Mouse (Mus musculus): ENCODE data around the gene Nfu1. TPM values are rescaled to one million over a fixed set of nuclear protein-coding genes. Genes with fewer than 3 reads are reported as not detected.

Gene Nfu1
- polyA plus RNA-seq (2012; rRNA removed), result 23.5 and 51.9 TPM in 2 replicates
- 47.7 and 48.6 TPM in 2 replicates for polyA plus RNA-seq (2014; fragmentation: Nextera tagmentation; extraction: Ambion mirVana)

- H3K9ac ChIP-seq (replicated peaks), result peak within 1 kb of the TSS; percentile 76
- H3K36me3 ChIP-seq (replicated peaks; ENCODE audit: control insufficient read depth, insufficient read depth, low read depth), result no peaks in the 10 kb centered on the region
- peak within 1 kb of the TSS; percentile 72 for H3K4me2 ChIP-seq (ENCODE audit: low read depth)
- H3K27me3 ChIP-seq (ENCODE audit: control insufficient read depth, insufficient read depth, low read length), result no peaks in the 10 kb centered on the region
- ATAC-seq (ENCODE audit: insufficient read depth), result no peak
- H3K27ac ChIP-seq, result peak within 1 kb of the TSS; percentile 52
- H3K9me3 ChIP-seq (ENCODE audit: control insufficient read depth, low read length), result no peaks in the 10 kb centered on the region
- no peak for TF ChIP-seq CTCF (IDR thresholded peaks at IDR 0.05; ENCODE audit: low read depth)
- TF ChIP-seq EP300 (IDR thresholded peaks at IDR 0.05; ENCODE audit: low read depth), result no peak
- WGBS (ENCODE audit: insufficient replicate concordance), result 66% methylated on average over 6 of the region's 6 CpGs
- DNase-seq (ENCODE audit: low read depth in 3 of 3, low spot score in 3 of 3), result no peak
- H3K4me3 ChIP-seq (ENCODE audit: insufficient read depth in 1 of 2, low read depth in 2 of 2, low read length in 2 of 2), result peak within 1 kb of the TSS; percentile 63 to 95
- peaks cover 13 to 16% of the 10 kb centered on the region in 2 experiments for H3K4me1 ChIP-seq (replicated peaks; ENCODE audit: control insufficient read depth in 2 of 2, insufficient read depth in 2 of 2, low read length in 1 of 2)
These were observed at the start of gene Nfu1 for GRCm38 (mm10) chr6:87008887-87009286. Gene Nfu1, plus strand, starts transcription at chr6:87009236.

GRCm38 (mm10) chr6:86963987-86964685 is 44.9 kb upstream of the Nfu1 start:
- Histone ChIP-seq H3K27ac (no peak overlapping the region), H3K4me2 (ENCODE audit: low read depth) (no peak overlapping the region), H3K36me3 (replicated peaks; ENCODE audit: control insufficient read depth, insufficient read depth, low read depth) (peaks cover 5% of the 10 kb centered on the region; the same call in 1 of the 2 replicates), H3K4me1 (replicated peaks; ENCODE audit: control insufficient read depth in 2 of 2, insufficient read depth in 2 of 2, low read length in 1 of 2) (no peaks in the 10 kb centered on the region), H3K9ac (replicated peaks) (no peak overlapping the region), H3K9me3 (ENCODE audit: control insufficient read depth, low read length) (no peaks in the 10 kb centered on the region), H3K27me3 (ENCODE audit: control insufficient read depth, insufficient read depth, low read length) (no peaks in the 10 kb centered on the region), H3K4me3 (ENCODE audit: insufficient read depth in 1 of 2, low read depth in 2 of 2, low read length in 2 of 2) (no peak overlapping the region)
- DNase-seq (ENCODE audit: low read depth in 3 of 3, low spot score in 3 of 3), result no peak
- TF ChIP-seq EP300 (IDR thresholded peaks at IDR 0.05; ENCODE audit: low read depth) (no peak), CTCF (IDR thresholded peaks at IDR 0.05; ENCODE audit: low read depth) (no peak)
- WGBS (ENCODE audit: insufficient replicate concordance), result 76% methylated on average over 7 of the region's 7 CpGs
- ATAC-seq (ENCODE audit: insufficient read depth), result no peak

- Histone ChIP-seq H3K27ac (no peak overlapping the region), H3K9me3 (ENCODE audit: control insufficient read depth, low read length) (no peaks in the 10 kb centered on the region), H3K4me2 (ENCODE audit: low read depth) (no peak overlapping the region), H3K27me3 (ENCODE audit: control insufficient read depth, insufficient read depth, low read length) (no peaks in the 10 kb centered on the region), H3K36me3 (replicated peaks; ENCODE audit: control insufficient read depth, insufficient read depth, low read depth) (peaks cover 3% of the 10 kb centered on the region; the same call in 1 of the 2 replicates), H3K4me3 (ENCODE audit: insufficient read depth in 1 of 2, low read depth in 2 of 2, low read length in 2 of 2) (no peak overlapping the region), H3K9ac (replicated peaks) (no peak overlapping the region), H3K4me1 (replicated peaks; ENCODE audit: control insufficient read depth in 2 of 2, insufficient read depth in 2 of 2, low read length in 1 of 2) (no peaks in the 10 kb centered on the region)
- WGBS (ENCODE audit: insufficient replicate concordance), result 45% methylated on average over 2 of the region's 2 CpGs
- no peak for DNase-seq (ENCODE audit: low read depth in 3 of 3, low spot score in 3 of 3)
- no peak for ATAC-seq (ENCODE audit: insufficient read depth)
- TF ChIP-seq CTCF (IDR thresholded peaks at IDR 0.05; ENCODE audit: low read depth) (no peak), EP300 (IDR thresholded peaks at IDR 0.05; ENCODE audit: low read depth) (no peak)
These were observed 41.9 kb upstream of the Nfu1 start for GRCm38 (mm10) chr6:86967166-86967565.

- H3K27me3 ChIP-seq (ENCODE audit: control insufficient read depth, insufficient read depth, low read length), result no peaks in the 10 kb centered on the region
- no peak overlapping the region for H3K4me3 ChIP-seq (ENCODE audit: insufficient read depth in 1 of 2, low read depth in 2 of 2, low read length in 2 of 2)
- TF ChIP-seq EP300 (IDR thresholded peaks at IDR 0.05; ENCODE audit: low read depth) (no peak), CTCF (IDR thresholded peaks at IDR 0.05; ENCODE audit: low read depth) (no peak)
- no peak overlapping the region for H3K27ac ChIP-seq
- H3K4me2 ChIP-seq (ENCODE audit: low read depth), result no peak overlapping the region
- no peaks in the 10 kb centered on the region for H3K9me3 ChIP-seq (ENCODE audit: control insufficient read depth, low read length)
- DNase-seq (ENCODE audit: low read depth in 3 of 3, low spot score in 3 of 3) (no peak), ATAC-seq (ENCODE audit: insufficient read depth) (no peak)
- no peak overlapping the region for H3K9ac ChIP-seq (replicated peaks)
- no peaks in the 10 kb centered on the region; the same call in 1 of the 2 replicates for H3K36me3 ChIP-seq (replicated peaks; ENCODE audit: control insufficient read depth, insufficient read depth, low read depth)
- H3K4me1 ChIP-seq (replicated peaks; ENCODE audit: control insufficient read depth in 2 of 2, insufficient read depth in 2 of 2, low read length in 1 of 2), result peaks cover 0 to 3% of the 10 kb centered on the region in 2 experiments; a peak in 1 of 4 replicates
- 81% methylated on average over 4 of the region's 4 CpGs for WGBS (ENCODE audit: insufficient replicate concordance)
These were observed 35.1 kb upstream of the Nfu1 start for GRCm38 (mm10) chr6:86973956-86974355.

GRCm38 (mm10) chr6:86978156-86978908 is 30.7 kb upstream of the Nfu1 start:
- Histone ChIP-seq H3K27ac (no peak overlapping the region), H3K9me3 (ENCODE audit: control insufficient read depth, low read length) (no peaks in the 10 kb centered on the region), H3K9ac (replicated peaks) (no peak overlapping the region), H3K27me3 (ENCODE audit: control insufficient read depth, insufficient read depth, low read length) (no peaks in the 10 kb centered on the region), H3K36me3 (replicated peaks; ENCODE audit: control insufficient read depth, insufficient read depth, low read depth) (no peaks in the 10 kb centered on the region), H3K4me2 (ENCODE audit: low read depth) (no peak overlapping the region), H3K4me1 (replicated peaks; ENCODE audit: control insufficient read depth in 2 of 2, insufficient read depth in 2 of 2, low read length in 1 of 2) (peaks cover 0 to 4% of the 10 kb centered on the region in 2 experiments; a peak in 1 of 4 replicates), H3K4me3 (ENCODE audit: insufficient read depth in 1 of 2, low read depth in 2 of 2, low read length in 2 of 2) (no peak overlapping the region)
- WGBS (ENCODE audit: insufficient replicate concordance), result 68% methylated on average over 8 of the region's 8 CpGs
- no peak for ATAC-seq (ENCODE audit: insufficient read depth)
- DNase-seq (ENCODE audit: low read depth in 3 of 3, low spot score in 3 of 3), result peak in 2 of 3 experiments; percentile 5 to 12
- no peak for TF ChIP-seq EP300 (IDR thresholded peaks at IDR 0.05; ENCODE audit: low read depth)
- TF ChIP-seq CTCF (IDR thresholded peaks at IDR 0.05; ENCODE audit: low read depth), result no peak

Measured in liver, embryonic 14.5 days (tissue).